Mouse (Mus musculus): ENCODE data around the gene Igfals.

The Igfals gene

DNA sequence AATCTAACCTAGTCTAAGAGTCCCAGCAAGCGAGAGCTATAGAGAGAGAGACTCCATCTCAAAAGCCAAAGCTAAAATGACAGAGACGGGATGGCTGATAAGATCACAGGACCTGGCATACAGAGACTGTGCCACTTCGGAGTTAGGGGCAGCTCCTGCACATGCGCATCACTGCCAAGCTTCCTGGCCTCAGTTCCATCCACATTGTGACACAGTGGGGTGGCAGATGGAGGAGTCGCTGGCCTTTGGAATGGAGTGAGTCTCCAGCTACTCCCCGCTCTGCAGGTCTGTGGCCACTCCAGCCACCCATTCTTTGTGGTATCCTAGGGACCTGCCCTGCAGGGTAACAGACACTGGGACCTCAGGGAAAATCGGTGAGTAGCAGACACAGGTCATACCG is at the start of gene Igfals:
Igfals (plus strand) TSS at position 222 of the 400 bp plus-strand sequence.
- WGBS, result 90% methylated on average over 8 of the region's 8 CpGs

- 44% methylated on average over 1 of the region's 1 CpGs for WGBS
Measured at GRCm38 (mm10) chr17:24817503-24817902, 48.3 kb upstream of the Igfals start.

GRCm38 (mm10) chr17:24818172-24818571 is 47.6 kb upstream of the Igfals start:
- 56% methylated on average over 6 of the region's 6 CpGs for WGBS

GRCm38 (mm10) chr17:24819469-24819868 is 46.3 kb upstream of the Igfals start:
- 74% methylated on average over 2 of the region's 2 CpGs for WGBS

DNA sequence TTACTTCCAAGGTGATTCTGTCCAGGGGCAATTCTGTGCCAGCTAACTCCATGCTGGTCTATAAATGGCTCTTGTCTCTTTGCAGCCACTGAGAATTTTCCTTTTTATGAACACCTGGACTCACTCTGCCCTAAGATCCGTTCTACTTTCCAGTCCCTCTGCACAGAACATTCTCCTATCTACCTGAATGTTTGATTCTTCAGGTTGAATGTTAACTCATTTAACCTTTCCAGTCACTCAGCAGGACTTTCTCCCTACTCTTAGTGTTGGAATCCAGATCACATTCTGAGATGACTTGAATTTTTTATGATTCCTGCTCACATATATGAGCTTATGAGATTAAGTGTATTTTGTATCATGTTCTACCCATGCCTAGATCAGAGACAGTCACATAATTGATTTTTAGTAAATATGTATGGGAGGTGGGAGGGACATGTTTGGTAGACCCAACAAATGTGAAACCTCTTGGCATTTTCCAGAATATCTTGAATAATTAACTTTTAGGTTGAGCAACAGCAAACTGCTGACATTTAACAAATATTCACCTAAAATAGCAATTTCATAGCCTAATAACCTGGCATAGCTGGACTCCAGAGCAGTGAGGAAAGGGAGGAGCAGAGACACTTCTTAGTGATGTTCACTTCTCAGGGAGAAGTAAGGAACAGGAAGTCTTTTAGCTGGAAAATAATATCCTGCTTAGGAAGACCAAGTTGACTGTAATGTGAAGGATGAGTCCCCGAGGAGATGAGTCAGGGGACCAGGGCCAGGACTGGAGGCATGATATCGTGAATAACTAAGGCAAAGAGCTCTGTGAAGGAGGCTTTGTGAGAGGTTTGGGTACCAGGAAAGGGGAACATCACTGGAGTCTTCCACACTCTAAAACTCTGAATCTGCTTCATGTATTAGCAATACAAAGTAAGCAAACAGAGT is 44.2 kb upstream of the Igfals start:
- 58% methylated on average over 3 of the region's 3 CpGs for WGBS

DNA sequence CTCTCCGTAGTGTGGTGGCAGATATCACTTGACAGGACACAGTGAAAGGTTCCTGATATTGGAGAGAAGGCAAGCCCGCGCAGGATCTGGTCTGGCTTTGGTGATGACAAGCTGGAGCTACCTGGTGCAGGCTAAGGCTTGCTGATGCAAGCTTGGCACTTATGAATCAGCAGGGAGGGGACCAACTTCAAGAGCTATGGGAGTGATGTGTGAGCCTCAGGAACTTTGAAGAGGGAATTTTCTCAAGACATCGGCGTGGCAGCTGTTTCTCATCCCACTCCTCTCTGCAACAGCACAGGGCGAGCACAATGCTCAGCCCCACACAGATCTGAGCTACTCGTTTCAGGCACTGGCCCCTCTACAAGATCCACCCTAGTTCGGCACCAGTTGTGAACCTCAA is 26.0 kb upstream of the Igfals start, which contains the start of gene Hagh:
Hagh (plus strand) TSS at position 302 of the 400 bp plus-strand sequence.
- 53% methylated on average over 8 of the region's 8 CpGs for WGBS

DNA sequence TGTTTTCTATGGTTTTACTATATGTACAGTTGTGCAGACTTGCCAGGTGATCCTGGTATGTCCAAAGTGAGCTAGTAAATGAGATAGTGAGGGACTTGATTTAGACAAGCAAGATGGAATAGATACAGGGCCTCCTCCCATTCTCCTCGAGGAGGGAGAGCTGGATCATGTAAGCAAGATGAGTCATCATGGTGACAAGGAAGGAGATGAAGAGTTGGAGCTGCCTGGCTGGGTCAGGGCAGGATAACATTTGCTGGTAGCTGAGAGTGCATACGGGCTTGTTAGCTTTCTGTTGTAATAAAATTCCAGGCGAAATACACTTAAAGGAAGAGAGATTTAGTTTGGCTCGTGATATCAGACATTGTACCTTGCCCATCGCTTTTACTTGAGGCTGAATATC is 25.5 kb upstream of the Igfals start:
- 52% methylated on average over 5 of the region's 5 CpGs for WGBS

DNA sequence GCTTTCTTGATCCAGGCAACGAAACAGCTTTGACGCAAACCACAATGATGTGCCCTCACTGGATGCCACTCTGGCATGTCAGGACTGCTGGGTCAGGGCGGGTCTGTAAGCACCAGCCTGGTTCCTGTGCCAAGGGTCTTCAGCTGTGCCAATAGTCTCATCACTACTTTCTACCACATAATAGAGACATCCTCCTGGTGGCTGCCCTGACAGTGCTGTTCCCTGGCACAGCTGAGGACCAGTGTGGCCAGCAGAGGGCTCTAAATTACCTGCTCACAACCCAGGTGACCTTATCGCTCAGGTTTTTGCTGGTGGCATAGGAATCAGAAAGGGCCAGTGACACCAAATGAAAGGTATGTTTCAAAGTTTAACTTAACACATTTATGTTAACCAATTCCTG is 24.7 kb upstream of the Igfals start:
- 69% methylated on average over 4 of the region's 4 CpGs for WGBS

DNA sequence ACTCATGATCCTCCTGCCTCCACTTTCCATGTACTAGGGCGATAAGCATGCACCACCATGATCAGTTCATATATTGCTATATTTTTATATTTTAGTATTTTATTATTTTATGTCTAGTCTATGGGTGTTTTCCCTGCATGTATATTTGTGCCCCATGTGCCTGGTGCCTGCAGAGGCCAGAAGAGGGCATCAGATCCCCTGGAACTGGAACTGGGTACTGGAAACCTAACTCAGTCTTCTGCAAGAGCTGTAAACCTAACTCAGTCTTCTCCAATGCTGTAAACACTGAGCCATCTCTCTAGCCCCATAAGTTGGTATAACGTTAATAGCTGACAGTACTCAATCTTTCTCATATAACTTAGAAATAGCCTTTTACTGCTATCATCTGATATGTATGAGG is 23.2 kb upstream of the Igfals start:
- WGBS, result 73% methylated on average over 2 of the region's 2 CpGs

GRCm38 (mm10) chr17:24844525-24844924 is 21.3 kb upstream of the Igfals start:
- 59% methylated on average over 9 of the region's 9 CpGs for WGBS

DNA sequence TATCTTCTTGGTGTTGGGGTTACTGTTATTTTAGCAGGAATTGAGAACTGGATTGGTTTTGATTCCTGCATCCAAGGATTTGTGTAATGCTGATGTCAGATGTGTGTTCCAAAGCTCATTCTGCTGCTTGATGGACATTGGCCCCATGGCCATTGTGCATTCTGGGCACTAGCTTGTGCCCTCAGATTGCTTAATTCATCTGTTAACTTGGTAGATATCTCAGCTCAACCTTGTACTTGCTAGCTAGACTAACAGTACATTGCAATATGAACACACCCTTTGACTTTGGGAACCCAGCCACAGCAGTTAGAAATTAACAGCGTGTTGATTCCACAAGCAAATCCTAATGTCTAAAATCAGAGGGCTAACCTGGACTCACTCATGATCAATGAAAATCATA is 18.4 kb upstream of the Igfals start:
- 100% methylated on average over 1 of the region's 1 CpGs for WGBS

DNA sequence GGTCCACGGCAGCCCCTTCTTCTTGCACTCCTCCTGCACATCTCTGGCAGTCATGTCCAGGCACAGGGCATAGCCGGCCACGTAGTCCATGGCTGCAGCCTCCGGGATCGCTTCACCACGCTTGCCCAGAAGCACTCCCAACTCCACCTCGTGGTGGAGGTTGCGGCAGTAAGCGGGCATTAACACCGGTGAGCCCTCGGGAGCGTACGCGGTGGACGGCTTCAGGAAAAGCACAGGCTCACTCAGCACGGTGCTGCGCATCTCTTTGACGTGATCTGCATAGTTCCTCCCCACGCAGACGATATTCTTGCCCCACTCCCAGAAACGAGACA is 16.1 kb upstream of the Igfals start:
- 0% methylated on average over 21 of the region's 21 CpGs for WGBS

- under 1% methylated on average over 58 of the region's 58 CpGs for WGBS
Measured at GRCm38 (mm10) chr17:24850065-24850772, 15.6 kb upstream of the Igfals start, which contains the start of gene Fahd1. TSS of gene Fahd1 (minus strand) at chr17:24850364.

- WGBS, result 1% methylated on average over 20 of the region's 20 CpGs
Measured at GRCm38 (mm10) chr17:24850773-24851127, 15.0 kb upstream of the Igfals start.

- 75% methylated on average over 10 of the region's 10 CpGs for WGBS
Measured at GRCm38 (mm10) chr17:24851381-24852125, 14.2 kb upstream of the Igfals start.

GRCm38 (mm10) chr17:24855838-24856464 is 9.8 kb upstream of the Igfals start:
- 53% methylated on average over 3 of the region's 3 CpGs for WGBS

DNA sequence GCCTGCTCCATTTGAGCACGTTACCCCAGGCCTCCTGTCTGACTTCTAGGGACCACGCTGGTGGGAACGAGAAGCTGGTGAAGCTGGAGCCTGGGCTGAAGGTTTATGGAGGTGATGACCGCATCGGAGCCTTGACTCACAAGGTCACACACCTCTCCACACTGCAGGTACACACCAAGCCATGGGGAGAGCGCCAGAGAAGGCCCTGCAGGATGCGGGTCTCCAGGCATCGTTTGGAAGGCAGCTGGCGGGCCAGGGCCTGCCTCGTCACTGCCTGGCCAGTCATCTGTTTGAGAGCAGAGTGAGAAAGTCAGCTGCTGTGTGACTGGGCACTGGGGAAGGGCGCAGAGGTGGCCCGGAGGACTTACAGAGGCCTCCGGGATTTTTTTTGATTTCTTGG is 9.2 kb upstream of the Igfals start:
- 93% methylated on average over 13 of the region's 13 CpGs for WGBS

DNA sequence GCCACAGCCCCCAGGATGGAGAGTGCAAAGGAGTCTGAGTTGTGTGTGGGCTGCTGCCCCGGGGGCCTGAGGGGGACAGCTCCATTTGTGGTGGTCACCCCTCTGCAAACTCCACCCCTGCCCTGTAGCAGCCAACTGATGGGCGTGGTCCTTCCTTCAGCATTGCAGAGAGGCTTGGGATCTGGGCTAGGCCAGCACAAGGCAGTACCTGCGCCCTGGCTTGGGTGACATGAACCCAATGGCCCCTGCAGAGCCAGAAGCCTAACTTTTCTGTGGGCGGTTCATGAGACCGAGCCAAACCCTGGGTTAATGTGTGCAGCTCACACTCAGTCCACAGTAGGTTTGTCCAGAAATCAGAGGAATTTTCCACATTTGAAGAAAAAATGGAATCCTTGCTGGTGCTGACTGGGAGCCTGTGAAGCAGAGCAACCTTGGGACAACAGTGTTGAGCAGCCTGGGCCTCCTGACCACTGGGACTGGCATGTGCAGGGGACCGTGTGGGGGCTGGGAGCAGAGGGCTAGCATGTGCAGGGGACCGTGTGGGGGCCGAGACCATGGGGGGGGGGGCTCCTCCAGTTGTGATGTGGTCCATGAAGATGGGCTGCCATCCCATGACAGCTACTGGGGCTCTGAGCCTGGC is 7.8 kb upstream of the Igfals start:
- 91% methylated on average over 8 of the region's 8 CpGs for WGBS

GRCm38 (mm10) chr17:24858967-24859366 is 6.8 kb upstream of the Igfals start:
- WGBS, result 77% methylated on average over 6 of the region's 6 CpGs

GRCm38 (mm10) chr17:24860076-24860475 is 5.7 kb upstream of the Igfals start:
- 94% methylated on average over 8 of the region's 8 CpGs for WGBS

- WGBS, result 93% methylated on average over 3 of the region's 3 CpGs
Measured at GRCm38 (mm10) chr17:24861785-24862184, 4.0 kb upstream of the Igfals start.
